Mouse (Mus musculus): ENCODE results near the gene Mapk1. TPM values are rescaled to one million over a fixed set of nuclear protein-coding genes. Genes with fewer than 3 reads are reported as not detected.

Gene Mapk1
- polyA plus RNA-seq, 1 experiment: 179 TPM

DNA sequence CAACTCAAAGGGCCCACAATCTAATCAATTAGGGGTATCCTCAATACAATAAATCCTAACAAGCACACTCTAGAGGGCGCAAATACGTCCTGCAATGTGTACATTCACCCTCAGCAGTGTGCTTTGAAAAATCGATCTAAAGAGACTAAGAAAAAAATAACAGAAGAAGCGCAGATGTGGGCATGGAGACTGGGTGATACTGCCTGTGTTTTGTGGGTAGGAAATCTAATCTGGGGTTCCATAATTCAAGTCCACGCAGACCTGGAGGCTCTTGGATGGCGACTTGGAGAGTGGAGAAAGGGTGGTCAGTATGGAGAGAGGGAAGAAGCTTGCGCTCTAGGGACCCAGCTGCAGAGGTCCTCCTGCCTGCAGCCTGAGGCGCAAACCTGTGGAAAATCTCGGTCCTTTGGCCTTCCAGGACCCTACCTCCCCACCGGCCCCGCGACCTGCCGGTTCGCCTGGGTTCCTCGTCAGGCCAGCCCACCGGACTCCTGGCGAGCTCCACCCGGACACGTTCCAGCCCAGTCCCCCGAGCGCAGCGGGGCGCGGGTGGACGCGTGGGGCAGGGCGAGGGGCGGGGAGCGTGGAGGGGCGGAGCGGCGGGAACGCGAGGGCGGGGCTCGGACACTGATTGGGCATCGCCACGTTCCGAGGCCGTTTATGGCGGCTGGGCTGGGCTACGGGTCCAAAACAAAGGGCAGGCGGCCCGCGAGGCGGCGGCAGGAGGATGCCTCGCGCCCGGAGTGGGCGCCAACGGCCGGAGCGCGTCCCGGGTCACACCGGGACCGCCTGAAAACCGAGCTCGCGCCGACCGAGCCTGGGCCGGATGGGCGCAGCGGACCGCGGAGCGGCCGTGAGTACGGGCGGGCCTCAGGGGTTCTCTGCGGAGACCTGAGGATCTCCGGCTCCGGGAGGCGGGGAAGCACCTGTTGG is 86.6 kb downstream of the Mapk1 start, which contains the start of gene Ypel1:
Ypel1 (plus strand) TSS at position 186 of the 933 bp plus-strand sequence.
- Histone ChIP-seq H3K4me3 (ENCODE audit: insufficient read depth, low read depth, low read length) (peak within 1 kb of the TSS; percentile 93), H3K27ac (ENCODE audit: insufficient read depth, low read depth, low read length) (peak within 1 kb of the TSS; percentile 38), H3K4me1 (ENCODE audit: control insufficient read depth, insufficient read depth, low read length) (peaks cover 3% of the 10 kb centered on the region; the same call in 1 of the 2 replicates)
- TF ChIP-seq POLR2A (IDR thresholded peaks at IDR 0.05; ENCODE audit: insufficient read depth, low read depth, low read length): peak; percentile 54
- TF ChIP-seq CTCF (IDR thresholded peaks at IDR 0.05; ENCODE audit: insufficient read depth, low read depth, low read length): no peak
- WGBS: under 1% methylated on average over 76 of the region's 76 CpGs

DNA sequence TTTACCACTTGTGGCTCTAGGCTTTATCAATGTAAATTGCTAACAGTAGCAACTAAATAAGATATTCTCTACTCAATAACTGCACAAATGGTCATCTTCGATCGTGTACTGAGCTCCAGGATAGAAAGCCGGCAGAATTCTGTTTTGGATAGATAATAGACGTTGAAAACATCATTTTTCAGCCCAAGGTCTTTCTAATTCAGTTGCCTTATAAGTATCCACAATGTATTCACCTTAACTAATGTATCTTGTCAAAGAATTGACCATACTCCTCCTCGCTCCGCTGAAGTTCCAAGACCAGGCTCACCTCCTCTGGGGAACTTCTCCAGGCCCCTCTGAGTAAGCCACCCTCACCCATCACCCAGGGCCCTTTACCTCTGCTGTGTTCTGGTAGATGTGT is 87.5 kb downstream of the Mapk1 start:
- Histone ChIP-seq H3K4me3 (ENCODE audit: insufficient read depth, low read depth, low read length) (0 out of 2 replicates have a peak overlapping the region, but pooled peaks have one; percentile 10), H3K4me1 (ENCODE audit: control insufficient read depth, insufficient read depth, low read length) (peaks cover 3% of the 10 kb centered on the region; the same call in 1 of the 2 replicates), H3K27ac (ENCODE audit: insufficient read depth, low read depth, low read length) (no peak overlapping the region)
- 34% methylated on average over 6 of the region's 6 CpGs for WGBS
- TF ChIP-seq CTCF (IDR thresholded peaks at IDR 0.05; ENCODE audit: insufficient read depth, low read depth, low read length) (no peak), POLR2A (IDR thresholded peaks at IDR 0.05; ENCODE audit: insufficient read depth, low read depth, low read length) (no peak)

DNA sequence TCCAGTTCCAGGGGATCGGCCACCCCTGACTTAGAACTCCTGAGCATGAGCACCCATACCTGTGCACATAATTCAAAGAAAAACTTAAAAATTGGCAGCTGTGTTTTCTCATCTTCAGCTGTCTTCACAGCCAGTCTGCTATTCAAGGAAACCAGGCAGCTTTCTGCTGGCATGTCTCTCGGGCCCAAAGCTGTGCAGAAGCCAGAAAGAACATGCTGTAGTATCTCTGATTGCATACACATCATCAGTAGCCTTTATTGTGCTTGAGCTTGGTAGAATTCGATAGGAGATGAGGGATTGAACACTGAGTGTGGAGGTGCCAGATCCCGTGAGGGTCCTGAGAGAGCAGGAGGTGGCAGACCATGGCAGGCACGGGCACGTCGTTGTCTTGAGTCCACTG is 89.8 kb downstream of the Mapk1 start:
- peaks cover 3% of the 10 kb centered on the region; the same call in 1 of the 2 replicates for H3K4me1 ChIP-seq (ENCODE audit: control insufficient read depth, insufficient read depth, low read length)
- no peak overlapping the region for H3K4me3 ChIP-seq (ENCODE audit: insufficient read depth, low read depth, low read length)
- 92% methylated on average over 7 of the region's 7 CpGs for WGBS
- TF ChIP-seq POLR2A (IDR thresholded peaks at IDR 0.05; ENCODE audit: insufficient read depth, low read depth, low read length) (no peak), CTCF (IDR thresholded peaks at IDR 0.05; ENCODE audit: insufficient read depth, low read depth, low read length) (no peak)
- H3K27ac ChIP-seq (ENCODE audit: insufficient read depth, low read depth, low read length): no peak overlapping the region

DNA sequence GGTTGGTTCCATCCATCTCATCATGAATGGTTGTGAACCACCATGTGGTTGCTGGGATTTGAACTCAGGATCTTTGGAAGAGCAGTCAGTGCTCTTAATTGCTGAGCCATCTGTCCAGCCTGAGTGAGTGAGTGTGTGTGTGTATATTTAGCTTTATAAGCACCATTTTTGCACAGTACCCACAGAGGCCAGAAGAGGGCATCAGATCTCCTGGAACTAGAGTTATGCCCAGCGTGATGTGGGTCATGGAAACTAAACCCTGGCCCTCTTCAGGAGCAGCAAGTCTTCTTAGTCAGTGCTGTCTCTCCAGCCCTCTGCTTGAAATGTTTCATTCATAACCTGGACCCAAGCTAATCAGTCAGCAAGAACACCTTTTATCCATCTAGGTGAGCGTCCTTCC is 93.1 kb downstream of the Mapk1 start:
- WGBS: 97% methylated on average over 2 of the region's 2 CpGs
- TF ChIP-seq CTCF (IDR thresholded peaks at IDR 0.05; ENCODE audit: insufficient read depth, low read depth, low read length) (no peak), POLR2A (IDR thresholded peaks at IDR 0.05; ENCODE audit: insufficient read depth, low read depth, low read length) (no peak)
- H3K4me3 ChIP-seq (ENCODE audit: insufficient read depth, low read depth, low read length): no peak overlapping the region
- no peaks in the 10 kb centered on the region for H3K4me1 ChIP-seq (ENCODE audit: control insufficient read depth, insufficient read depth, low read length)
- no peak overlapping the region for H3K27ac ChIP-seq (ENCODE audit: insufficient read depth, low read depth, low read length)

DNA sequence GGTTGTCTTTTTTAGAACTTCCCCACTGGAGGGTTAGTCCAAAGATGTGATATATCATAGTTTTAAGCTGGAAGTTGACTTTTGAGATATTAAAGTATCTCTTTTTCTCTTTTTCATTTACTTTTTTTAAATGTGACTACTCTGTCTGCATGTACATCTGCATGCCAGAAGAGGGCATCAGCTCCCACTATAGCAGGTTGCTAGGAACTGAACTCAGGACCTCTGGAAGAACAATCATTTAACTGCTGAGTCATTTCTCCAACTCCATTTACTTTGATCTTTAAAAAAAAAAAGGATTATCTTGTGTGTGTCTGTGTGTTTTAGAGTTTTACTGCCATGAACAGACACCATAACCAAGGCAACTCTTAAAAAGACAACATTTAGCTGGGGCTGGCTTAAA is 93.7 kb downstream of the Mapk1 start:
- TF ChIP-seq CTCF (IDR thresholded peaks at IDR 0.05; ENCODE audit: insufficient read depth, low read depth, low read length) (no peak), POLR2A (IDR thresholded peaks at IDR 0.05; ENCODE audit: insufficient read depth, low read depth, low read length) (no peak)

DNA sequence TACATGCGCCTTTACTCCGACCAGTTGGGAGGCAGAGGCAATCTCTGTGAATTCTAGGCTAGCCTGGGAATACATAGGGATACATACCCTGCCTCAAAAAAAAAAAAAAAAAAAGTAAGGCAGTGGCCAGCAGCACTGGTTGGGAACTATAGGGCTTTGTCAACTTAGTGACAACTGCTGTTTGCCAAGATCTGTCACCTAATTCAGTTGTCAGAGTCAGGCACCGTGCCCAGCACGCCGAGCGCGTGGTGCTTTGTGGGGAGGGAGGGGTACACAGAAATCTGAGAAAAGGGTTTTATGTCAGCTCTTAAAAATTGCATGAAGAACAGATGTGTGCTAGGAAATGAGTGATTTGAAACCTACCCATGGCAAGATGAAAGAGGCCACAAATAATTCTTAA is 94.9 kb downstream of the Mapk1 start:
- no peak overlapping the region for H3K4me3 ChIP-seq (ENCODE audit: insufficient read depth, low read depth, low read length)
- 66% methylated on average over 7 of the region's 7 CpGs for WGBS
- no peak for TF ChIP-seq CTCF (IDR thresholded peaks at IDR 0.05; ENCODE audit: insufficient read depth, low read depth, low read length)
- H3K27ac ChIP-seq (ENCODE audit: insufficient read depth, low read depth, low read length): no peak overlapping the region
- H3K4me1 ChIP-seq (ENCODE audit: control insufficient read depth, insufficient read depth, low read length): peaks cover 2% of the 10 kb centered on the region; the same call in 1 of the 2 replicates

More for the DNA sequence above, 93.7 kb downstream of the Mapk1 start:
- Histone ChIP-seq H3K4me1 (ENCODE audit: control insufficient read depth, insufficient read depth, low read length) (no peaks in the 10 kb centered on the region), H3K27ac (ENCODE audit: insufficient read depth, low read depth, low read length) (no peak overlapping the region), H3K4me3 (ENCODE audit: insufficient read depth, low read depth, low read length) (no peak overlapping the region)

DNA sequence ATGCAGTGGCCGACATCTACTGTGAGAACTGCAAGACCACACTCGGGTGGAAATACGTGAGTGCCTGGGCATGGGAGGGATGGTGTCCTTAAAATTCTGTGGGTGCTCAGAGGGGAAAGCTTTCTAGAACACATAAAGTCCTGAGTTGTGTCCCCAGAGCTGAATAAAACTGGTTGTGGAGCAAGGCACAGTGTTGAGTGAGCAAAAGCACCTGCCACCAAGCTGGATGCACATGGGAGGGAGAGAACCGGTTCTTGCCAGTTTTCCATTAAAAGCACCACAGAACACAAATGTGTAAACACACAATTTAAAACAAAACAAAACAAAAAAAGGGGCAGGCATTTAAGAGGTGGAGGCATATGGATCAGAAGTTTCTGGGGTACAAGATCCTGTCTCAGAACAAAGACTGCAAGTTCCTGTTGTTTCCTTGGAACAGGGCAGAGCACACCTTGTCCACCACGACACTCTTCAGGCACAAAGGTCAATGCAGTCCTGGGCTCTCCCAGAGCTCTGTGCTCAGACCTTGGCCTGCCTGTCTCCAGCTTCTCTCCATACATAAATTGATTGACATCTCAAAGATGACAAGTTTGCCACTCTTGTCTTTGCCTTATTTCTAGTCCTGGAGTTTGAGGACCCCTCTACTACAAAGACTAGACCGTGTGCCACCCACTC is 99.1 kb downstream of the Mapk1 start:
- no peak overlapping the region for H3K27ac ChIP-seq (ENCODE audit: insufficient read depth, low read depth, low read length)
- 76% methylated on average over 6 of the region's 6 CpGs for WGBS
- H3K4me1 ChIP-seq (ENCODE audit: control insufficient read depth, insufficient read depth, low read length): peaks cover 10% of the 10 kb centered on the region
- TF ChIP-seq POLR2A (IDR thresholded peaks at IDR 0.05; ENCODE audit: insufficient read depth, low read depth, low read length) (no peak), CTCF (IDR thresholded peaks at IDR 0.05; ENCODE audit: insufficient read depth, low read depth, low read length) (no peak)
- no peak overlapping the region for H3K4me3 ChIP-seq (ENCODE audit: insufficient read depth, low read depth, low read length)

DNA sequence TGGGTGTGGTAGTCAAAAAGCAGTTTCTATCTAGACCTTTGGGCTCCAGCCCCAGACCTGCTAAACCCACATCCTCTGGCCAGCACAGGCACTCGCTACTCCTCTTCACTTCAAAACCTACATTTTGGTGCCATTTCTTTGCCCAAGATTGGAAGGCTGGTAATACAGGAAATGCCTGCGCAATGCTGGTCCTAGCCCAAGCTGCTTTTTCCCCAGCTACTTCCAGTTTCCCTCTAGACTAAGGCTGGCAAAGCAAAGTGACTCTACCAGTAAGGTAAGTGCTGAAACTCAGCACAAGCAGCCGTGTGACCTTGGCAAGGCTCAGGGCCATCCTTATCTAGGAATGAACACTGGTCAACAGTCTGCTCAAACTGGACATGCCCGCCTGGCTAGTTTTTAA is 102.5 kb downstream of the Mapk1 start:
- Histone ChIP-seq H3K4me1 (ENCODE audit: control insufficient read depth, insufficient read depth, low read length) (peaks cover 11% of the 10 kb centered on the region), H3K27ac (ENCODE audit: insufficient read depth, low read depth, low read length) (no peak overlapping the region), H3K4me3 (ENCODE audit: insufficient read depth, low read depth, low read length) (no peak overlapping the region)
- 96% methylated on average over 4 of the region's 4 CpGs for WGBS
- TF ChIP-seq POLR2A (IDR thresholded peaks at IDR 0.05; ENCODE audit: insufficient read depth, low read depth, low read length): no peak
- TF ChIP-seq CTCF (IDR thresholded peaks at IDR 0.05; ENCODE audit: insufficient read depth, low read depth, low read length): no peak

DNA sequence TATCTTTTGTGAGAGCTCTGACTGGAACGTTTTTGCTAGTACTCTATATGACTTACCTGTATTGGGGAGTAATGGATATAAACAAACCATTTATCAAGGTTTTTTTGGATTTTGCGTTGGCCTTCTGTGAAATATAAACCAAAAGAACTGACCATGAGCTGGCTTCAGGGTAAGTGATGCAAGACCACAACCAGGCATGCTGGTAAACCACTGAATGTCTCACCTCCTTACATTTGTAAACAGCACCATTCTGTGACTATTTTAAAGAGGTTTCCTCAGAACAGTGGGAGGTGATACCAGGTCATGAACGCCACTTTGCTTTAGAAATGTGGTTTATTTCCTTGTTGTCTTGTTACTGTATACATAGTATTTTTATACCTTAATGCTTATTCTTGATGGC is 103.1 kb downstream of the Mapk1 start:
- TF ChIP-seq POLR2A (IDR thresholded peaks at IDR 0.05; ENCODE audit: insufficient read depth, low read depth, low read length): no peak
- no peak for TF ChIP-seq CTCF (IDR thresholded peaks at IDR 0.05; ENCODE audit: insufficient read depth, low read depth, low read length)
- no peak overlapping the region for H3K4me3 ChIP-seq (ENCODE audit: insufficient read depth, low read depth, low read length)
- no peak overlapping the region for H3K27ac ChIP-seq (ENCODE audit: insufficient read depth, low read depth, low read length)
- H3K4me1 ChIP-seq (ENCODE audit: control insufficient read depth, insufficient read depth, low read length): peaks cover 11% of the 10 kb centered on the region
- 78% methylated on average over 3 of the region's 3 CpGs for WGBS

All from olfactory bulb, adult 2 months (tissue).